Mouse (Mus musculus) stomach, embryonic 14.5 days (tissue): ENCODE data around the gene Gm14214. TPM values are rescaled to one million over a fixed set of nuclear protein-coding genes. Genes with fewer than 3 reads are reported as not detected.

ENCODE experiments used
- ATAC-seq: fragments of 200-750 bp; cut with Nextera tagmentation; 2 replicates; pipeline ENCODE4 v1.8.0; 2017; ENCODE audit warnings: low read depth, moderate TSS enrichment; ENCODE audit not compliant: insufficient number of reproducible peaks, insufficient read depth, low FRiP score
- H3K27ac ChIP-seq: fragments of 300-500 bp; sonication (generic); 2 replicates; pipeline ENCODE4 v1.5.1; 2014; ENCODE audit warnings: mild to moderate bottlenecking, low read length, moderate library complexity, mixed read lengths
- H3K27me3 ChIP-seq: fragments of 300-500 bp; sonication (generic); 2 replicates; pipeline ENCODE4 v1.6.1; 2014; ENCODE audit warnings: low read length, control low read depth, mixed read lengths; ENCODE audit not compliant: control insufficient read depth, insufficient read depth
- H3K36me3 ChIP-seq: fragments of 300-500 bp; sonication (generic); 2 replicates; pipeline ENCODE4 v1.6.1; 2014; ENCODE audit warnings: mild to moderate bottlenecking, control low read depth, low read length, moderate library complexity, mixed read lengths; ENCODE audit not compliant: control insufficient read depth, insufficient read depth
- H3K4me1 ChIP-seq: fragments of 300-500 bp; sonication (generic); 2 replicates; pipeline ENCODE4 v1.6.1; 2014; ENCODE audit warnings: low read length, control low read depth, mixed read lengths; ENCODE audit not compliant: control insufficient read depth, insufficient read depth
- H3K4me2 ChIP-seq: fragments of 300-500 bp; sonication (generic); replicated peaks from 2 replicates; pipeline ENCODE4 v1.6.1; 2014; ENCODE audit warnings: low read depth, low read length, control low read depth
- H3K4me3 ChIP-seq: fragments of 300-500 bp; sonication (generic); 2 replicates; pipeline ENCODE4 v1.5.1; 2014; ENCODE audit warnings: low read depth, low read length, control low read depth
- H3K9ac ChIP-seq: fragments of 300-500 bp; sonication (generic); replicated peaks from 2 replicates; pipeline ENCODE4 v1.6.1; 2014; ENCODE audit warnings: low read depth, mild to moderate bottlenecking, control low read depth, low read length, moderate library complexity, mixed read lengths
- H3K9me3 ChIP-seq: fragments of 300-500 bp; sonication (generic); 2 replicates; pipeline ENCODE4 v1.6.1; 2016; ENCODE audit warnings: low read depth, low read length, control low read depth; ENCODE audit not compliant: control insufficient read depth
- WGBS: fragments of 180-500 bp; shearing (Covaris S2); extraction: QIAGEN DNeasy Blood & Tissue Kit; methylation state at CpG from one replicate; pipeline ENCODE4 v1.1.7; 2014; 5-methylcytosine and 5-hydroxymethylcytosine counted together
- polyA plus RNA-seq: library from polyadenylated mRNA; unstranded; fragments of >200 nt; fragmentation: Nextera tagmentation; extraction: Ambion mirVana; gene quantifications from 2 replicates; pipeline ENCODE4 v1.2.1, GENCODE M21; 2014

The Gm14214 gene
- polyA plus RNA-seq, 1 experiment from 2014 or later = not detected

- no peak for ATAC-seq
- no peak overlapping the region for H3K4me2 ChIP-seq
- WGBS = 51% methylated on average over 8 of the region's 8 CpGs
Measured at GRCm38 (mm10) chr2:154765554-154766008, 4.2 kb downstream of the Gm14214 start.

GRCm38 (mm10) chr2:154764828-154765497, 4.9 kb downstream of the Gm14214 start:
- H3K27ac ChIP-seq = no peak overlapping the region

More at GRCm38 (mm10) chr2:154765554-154766008, 4.2 kb downstream of the Gm14214 start:
- H3K36me3 ChIP-seq = no peaks in the 10 kb centered on the region
- no peaks in the 10 kb centered on the region; the same call in 1 of the 2 replicates for H3K9me3 ChIP-seq
- H3K4me3 ChIP-seq = no peak overlapping the region
- H3K27ac ChIP-seq = no peak overlapping the region
- H3K27me3 ChIP-seq = no peaks in the 10 kb centered on the region
- H3K9ac ChIP-seq = no peak overlapping the region
- H3K4me1 ChIP-seq = peaks cover 10% of the 10 kb centered on the region; the same call in 1 of the 2 replicates

GRCm38 (mm10) chr2:154763226-154763625, 6.6 kb downstream of the Gm14214 start:
- H3K27ac ChIP-seq = no peak overlapping the region
- H3K4me1 ChIP-seq = peaks cover 10% of the 10 kb centered on the region; the same call in 1 of the 2 replicates
- WGBS = 59% methylated on average over 3 of the region's 3 CpGs
- no peaks in the 10 kb centered on the region for H3K27me3 ChIP-seq
- no peaks in the 10 kb centered on the region; the same call in 1 of the 2 replicates for H3K9me3 ChIP-seq
- no peak overlapping the region for H3K9ac ChIP-seq
- ATAC-seq = no peak; the same call in 1 of the 2 replicates
- H3K4me2 ChIP-seq = no peak overlapping the region
- no peak overlapping the region for H3K4me3 ChIP-seq
- no peaks in the 10 kb centered on the region for H3K36me3 ChIP-seq

More at GRCm38 (mm10) chr2:154764828-154765497, 4.9 kb downstream of the Gm14214 start:
- H3K9ac ChIP-seq = no peak overlapping the region
- no peaks in the 10 kb centered on the region for H3K27me3 ChIP-seq
- no peaks in the 10 kb centered on the region for H3K36me3 ChIP-seq
- no peak overlapping the region for H3K4me2 ChIP-seq
- peak; percentile 62; the same call in 1 of the 2 replicates for ATAC-seq
- H3K4me3 ChIP-seq = no peak overlapping the region
- WGBS = 80% methylated on average over 9 of the region's 9 CpGs
- H3K4me1 ChIP-seq = peaks cover 10% of the 10 kb centered on the region; the same call in 1 of the 2 replicates
- H3K9me3 ChIP-seq = no peaks in the 10 kb centered on the region; the same call in 1 of the 2 replicates

GRCm38 (mm10) chr2:154758454-154758853, 11.4 kb downstream of the Gm14214 start:
- Histone ChIP-seq H3K27me3 (no peaks in the 10 kb centered on the region), H3K4me2 (no peak overlapping the region), H3K36me3 (no peaks in the 10 kb centered on the region), H3K4me3 (no peak overlapping the region), H3K4me1 (peaks cover 6% of the 10 kb centered on the region; the same call in 1 of the 2 replicates), H3K9ac (no peak overlapping the region), H3K9me3 (no peaks in the 10 kb centered on the region; the same call in 1 of the 2 replicates), H3K27ac (no peak overlapping the region)
- 73% methylated on average over 1 of the region's 1 CpGs for WGBS
- ATAC-seq = no peak

GRCm38 (mm10) chr2:154757691-154758090, 12.1 kb downstream of the Gm14214 start:
- ATAC-seq = no peak
- no peaks in the 10 kb centered on the region for H3K36me3 ChIP-seq
- WGBS = 83% methylated on average over 5 of the region's 5 CpGs

GRCm38 (mm10) chr2:154755791-154756190, 14.0 kb downstream of the Gm14214 start:
- no peaks in the 10 kb centered on the region for H3K36me3 ChIP-seq
- no peak overlapping the region for H3K4me3 ChIP-seq
- H3K9ac ChIP-seq = no peak overlapping the region
- no peaks in the 10 kb centered on the region for H3K27me3 ChIP-seq
- ATAC-seq = no peak
- H3K4me1 ChIP-seq = peaks cover 2% of the 10 kb centered on the region; the same call in 1 of the 2 replicates
- no peaks in the 10 kb centered on the region for H3K9me3 ChIP-seq
- no peak overlapping the region for H3K27ac ChIP-seq
- no peak overlapping the region for H3K4me2 ChIP-seq
- WGBS = 62% methylated on average over 6 of the region's 6 CpGs

More at GRCm38 (mm10) chr2:154757691-154758090, 12.1 kb downstream of the Gm14214 start:
- Histone ChIP-seq H3K4me3 (no peak overlapping the region), H3K27me3 (no peaks in the 10 kb centered on the region), H3K4me1 (no peaks in the 10 kb centered on the region), H3K27ac (no peak overlapping the region), H3K9ac (no peak overlapping the region), H3K4me2 (no peak overlapping the region), H3K9me3 (no peaks in the 10 kb centered on the region; the same call in 1 of the 2 replicates)

- H3K4me1 ChIP-seq = peaks cover 12% of the 10 kb centered on the region
- H3K4me2 ChIP-seq = no peak overlapping the region
- no peak for ATAC-seq
- WGBS = 81% methylated on average over 2 of the region's 2 CpGs
- no peak overlapping the region for H3K4me3 ChIP-seq
- H3K9me3 ChIP-seq = no peaks in the 10 kb centered on the region
- H3K36me3 ChIP-seq = no peaks in the 10 kb centered on the region
- H3K9ac ChIP-seq = no peak overlapping the region
- H3K27me3 ChIP-seq = no peaks in the 10 kb centered on the region
- no peak overlapping the region for H3K27ac ChIP-seq
Measured at GRCm38 (mm10) chr2:154754068-154754560, 15.7 kb downstream of the Gm14214 start.

GRCm38 (mm10) chr2:154751924-154752323, 17.9 kb downstream of the Gm14214 start:
- H3K4me2 ChIP-seq = no peak overlapping the region
- H3K27me3 ChIP-seq = no peaks in the 10 kb centered on the region
- H3K9me3 ChIP-seq = no peaks in the 10 kb centered on the region
- 58% methylated on average over 8 of the region's 8 CpGs for WGBS
- no peak overlapping the region for H3K27ac ChIP-seq
- no peak overlapping the region for H3K4me3 ChIP-seq
- no peaks in the 10 kb centered on the region for H3K36me3 ChIP-seq
- ATAC-seq = no peak
- peaks cover 16% of the 10 kb centered on the region for H3K4me1 ChIP-seq
- H3K9ac ChIP-seq = no peak overlapping the region
